Mouse (Mus musculus) midbrain, embryonic 14.5 days (tissue): ENCODE measurements around the gene Spaca7. TPM values are rescaled to one million over a fixed set of nuclear protein-coding genes. Genes with fewer than 3 reads are reported as not detected.

Experiments used
- ATAC-seq: fragments of 200-750 bp; cut with Nextera tagmentation; 2 replicates; pipeline ENCODE4 v1.8.0; 2017; ENCODE audit warnings: moderate number of reproducible peaks, moderate library complexity; ENCODE audit not compliant: low FRiP score, low TSS enrichment
- DNase-seq: peaks from one replicate; pipeline ENCODE4 v3.0.0-alpha.2; 2015
- H3K27ac ChIP-seq: fragments of 300-500 bp; sonication (generic); replicated peaks from 2 replicates; pipeline ENCODE4 v1.5.1; 2014; ENCODE audit warnings: mild to moderate bottlenecking, low read depth, low read length, moderate library complexity
- H3K27me3 ChIP-seq: fragments of 300-500 bp; sonication (generic); 2 replicates; pipeline ENCODE4 v1.6.1; 2014; ENCODE audit warnings: low read length, control low read depth, mixed read lengths; ENCODE audit not compliant: control insufficient read depth, insufficient read depth
- H3K36me3 ChIP-seq: fragments of 300-500 bp; sonication (generic); 2 replicates; pipeline ENCODE4 v1.6.1; 2014; ENCODE audit warnings: low read length, control low read depth; ENCODE audit not compliant: control insufficient read depth, insufficient read depth
- H3K4me1 ChIP-seq: fragments of 300-500 bp; sonication (generic); 2 replicates; pipeline ENCODE4 v1.6.1; 2014; ENCODE audit warnings: mild to moderate bottlenecking, antibody characterized with exemption, low read length, control low read depth; ENCODE audit not compliant: control insufficient read depth, insufficient read depth
- H3K4me2 ChIP-seq: fragments of 300-500 bp; sonication (generic); 2 replicates; pipeline ENCODE4 v1.6.1; 2014; ENCODE audit warnings: mild to moderate bottlenecking, low read length, moderate library complexity
- H3K4me3 ChIP-seq: fragments of 300-500 bp; sonication (generic); replicated peaks from 2 replicates; pipeline ENCODE4 v1.5.1; 2014; ENCODE audit warnings: low read depth, low read length
- H3K9ac ChIP-seq: fragments of 300-500 bp; sonication (generic); replicated peaks from 2 replicates; pipeline ENCODE4 v1.6.1; 2014; ENCODE audit warnings: mild to moderate bottlenecking, low read length, moderate library complexity
- H3K9me3 ChIP-seq: fragments of 300-500 bp; sonication (generic); 2 replicates; pipeline ENCODE4 v1.6.1; 2016; ENCODE audit warnings: low read length, control low read depth, mixed read lengths; ENCODE audit not compliant: control insufficient read depth
- WGBS: fragments of 180-500 bp; shearing (Covaris S2); extraction: QIAGEN DNeasy Blood & Tissue Kit; methylation state at CpG from one replicate; pipeline ENCODE4 v1.1.7; 2014; 5-methylcytosine and 5-hydroxymethylcytosine counted together
- polyA plus RNA-seq: library from polyadenylated mRNA; unstranded; fragments of >200 nt; fragmentation: Nextera tagmentation; extraction: Ambion mirVana; gene quantifications from 2 replicates; pipeline ENCODE4 v1.2.1, GENCODE M21; 2014

Gene Spaca7
- polyA plus RNA-seq, 1 experiment from 2014 or later: not detected

GRCm38 (mm10) chr8:12621550-12622222, 48.9 kb downstream of the Spaca7 start:
- ATAC-seq (no peak), DNase-seq (no peak)
- no peaks in the 10 kb centered on the region for H3K4me1 ChIP-seq
- H3K4me3 ChIP-seq: no peak overlapping the region
- H3K27ac ChIP-seq: no peak overlapping the region
- no peaks in the 10 kb centered on the region for H3K9me3 ChIP-seq
- H3K36me3 ChIP-seq: peaks cover 45% of the 10 kb centered on the region
- no peak overlapping the region for H3K9ac ChIP-seq
- WGBS: 89% methylated on average over 18 of the region's 18 CpGs
- H3K4me2 ChIP-seq: no peak overlapping the region
- no peaks in the 10 kb centered on the region for H3K27me3 ChIP-seq

DNA sequence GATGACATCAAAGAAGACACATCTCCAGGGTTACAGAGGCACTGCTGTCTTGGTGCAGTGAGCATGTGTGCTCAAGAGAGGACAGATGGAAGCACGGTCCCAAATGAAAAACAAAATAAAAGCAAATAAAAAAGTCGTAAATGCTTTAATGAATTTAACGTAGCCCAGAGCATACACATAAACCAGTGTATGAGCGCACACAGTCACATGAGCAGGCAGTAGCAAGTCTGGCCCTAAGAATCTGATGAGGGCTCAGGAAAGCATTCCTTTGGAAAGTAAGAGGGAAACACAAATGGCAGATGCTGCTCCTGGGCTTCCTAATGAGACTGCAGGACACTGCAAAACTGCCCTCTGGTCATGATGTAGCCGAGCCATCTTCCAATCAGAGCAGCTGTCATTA, 53.1 kb downstream of the Spaca7 start:
- DNase-seq (no peak), ATAC-seq (no peak)
- WGBS: 80% methylated on average over 5 of the region's 5 CpGs
- Histone ChIP-seq H3K9ac (no peak overlapping the region; the same call in 1 of the 2 replicates), H3K36me3 (peaks cover 48% of the 10 kb centered on the region), H3K27ac (peak overlapping the region; percentile 41; the same call in 1 of the 2 replicates), H3K4me3 (no peak overlapping the region), H3K4me1 (no peaks in the 10 kb centered on the region), H3K9me3 (no peaks in the 10 kb centered on the region), H3K4me2 (no peak overlapping the region), H3K27me3 (no peaks in the 10 kb centered on the region)

DNA sequence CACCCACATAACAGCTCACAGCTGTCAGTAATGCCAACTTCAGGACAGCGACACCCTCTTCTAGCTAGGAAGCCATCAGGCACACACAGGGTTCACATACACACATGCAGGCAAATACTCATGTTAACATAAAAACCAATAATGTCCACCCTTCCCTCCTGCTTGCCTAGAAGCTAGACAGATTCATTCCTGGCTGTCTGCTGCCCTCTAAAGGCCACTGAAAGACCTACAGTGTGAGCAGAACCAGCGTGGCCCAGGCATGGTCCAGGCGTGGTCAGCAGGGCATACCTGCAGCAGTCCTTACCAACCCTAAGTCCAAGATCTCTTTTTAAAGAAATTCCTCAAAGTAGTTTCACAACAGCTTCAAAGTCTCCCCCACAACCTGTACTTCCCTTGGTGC, 56.2 kb downstream of the Spaca7 start:
- 37% methylated on average over 3 of the region's 3 CpGs for WGBS
- peak; percentile 40; the same call in 1 of the 2 replicates for ATAC-seq
- peaks cover 50% of the 10 kb centered on the region for H3K36me3 ChIP-seq

DNA sequence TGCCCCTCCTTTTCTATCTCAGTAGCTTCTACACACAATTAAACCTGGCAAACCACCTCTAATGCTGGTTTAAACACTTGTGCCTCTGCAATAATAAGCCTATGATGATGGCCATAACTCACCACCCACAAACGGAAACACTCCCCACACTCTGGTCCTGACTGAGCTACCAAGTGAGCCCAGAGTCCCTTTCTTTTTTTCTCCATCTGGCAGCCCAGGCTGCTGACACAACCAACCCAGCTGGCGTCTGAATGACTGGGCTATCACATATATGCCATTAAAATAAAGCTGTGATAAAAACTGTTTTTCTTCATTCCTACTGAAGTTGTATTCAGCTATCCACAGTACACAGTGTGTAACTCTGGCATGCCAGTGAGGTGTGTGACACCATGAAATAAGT, 62.5 kb downstream of the Spaca7 start:
- no peak for ATAC-seq
- H3K9ac ChIP-seq: no peak overlapping the region
- no peaks in the 10 kb centered on the region for H3K4me1 ChIP-seq
- no peak for DNase-seq
- H3K9me3 ChIP-seq: no peaks in the 10 kb centered on the region
- H3K36me3 ChIP-seq: peaks cover 75% of the 10 kb centered on the region
- no peak overlapping the region for H3K4me3 ChIP-seq
- H3K27ac ChIP-seq: no peak overlapping the region
- no peaks in the 10 kb centered on the region for H3K27me3 ChIP-seq
- 86% methylated on average over 2 of the region's 2 CpGs for WGBS
- H3K4me2 ChIP-seq: no peak overlapping the region

More for the DNA sequence above, 56.2 kb downstream of the Spaca7 start:
- no peaks in the 10 kb centered on the region for H3K9me3 ChIP-seq
- H3K9ac ChIP-seq: no peak overlapping the region
- no peak overlapping the region for H3K27ac ChIP-seq
- DNase-seq: peak; percentile 85
- no peak overlapping the region for H3K4me2 ChIP-seq
- H3K4me3 ChIP-seq: no peak overlapping the region
- H3K27me3 ChIP-seq: no peaks in the 10 kb centered on the region
- H3K4me1 ChIP-seq: no peaks in the 10 kb centered on the region

GRCm38 (mm10) chr8:12638446-12638845, 65.6 kb downstream of the Spaca7 start:
- Histone ChIP-seq H3K4me1 (no peaks in the 10 kb centered on the region), H3K4me3 (no peak overlapping the region), H3K36me3 (peaks cover 68% of the 10 kb centered on the region), H3K9ac (no peak overlapping the region), H3K27me3 (no peaks in the 10 kb centered on the region), H3K9me3 (no peaks in the 10 kb centered on the region), H3K4me2 (no peak overlapping the region), H3K27ac (no peak overlapping the region)
- 95% methylated on average over 11 of the region's 11 CpGs for WGBS
- no peak for DNase-seq
- no peak for ATAC-seq

- no peak for ATAC-seq
- Histone ChIP-seq H3K27ac (no peak overlapping the region), H3K9me3 (no peaks in the 10 kb centered on the region), H3K9ac (no peak overlapping the region), H3K4me2 (no peak overlapping the region), H3K27me3 (no peaks in the 10 kb centered on the region), H3K4me1 (no peaks in the 10 kb centered on the region), H3K36me3 (peaks cover 67% of the 10 kb centered on the region), H3K4me3 (no peak overlapping the region)
- DNase-seq: no peak
- WGBS: 96% methylated on average over 6 of the region's 6 CpGs
These were observed 68.7 kb downstream of the Spaca7 start for GRCm38 (mm10) chr8:12641527-12641926.

- Histone ChIP-seq H3K9ac (no peak overlapping the region), H3K27me3 (no peaks in the 10 kb centered on the region), H3K4me2 (no peak overlapping the region), H3K27ac (no peak overlapping the region), H3K36me3 (peaks cover 60% of the 10 kb centered on the region), H3K9me3 (no peaks in the 10 kb centered on the region), H3K4me1 (no peaks in the 10 kb centered on the region), H3K4me3 (no peak overlapping the region)
- DNase-seq (no peak), ATAC-seq (no peak)
- WGBS: 93% methylated on average over 8 of the region's 8 CpGs
These were observed 71.5 kb downstream of the Spaca7 start for GRCm38 (mm10) chr8:12644341-12644740.

DNA sequence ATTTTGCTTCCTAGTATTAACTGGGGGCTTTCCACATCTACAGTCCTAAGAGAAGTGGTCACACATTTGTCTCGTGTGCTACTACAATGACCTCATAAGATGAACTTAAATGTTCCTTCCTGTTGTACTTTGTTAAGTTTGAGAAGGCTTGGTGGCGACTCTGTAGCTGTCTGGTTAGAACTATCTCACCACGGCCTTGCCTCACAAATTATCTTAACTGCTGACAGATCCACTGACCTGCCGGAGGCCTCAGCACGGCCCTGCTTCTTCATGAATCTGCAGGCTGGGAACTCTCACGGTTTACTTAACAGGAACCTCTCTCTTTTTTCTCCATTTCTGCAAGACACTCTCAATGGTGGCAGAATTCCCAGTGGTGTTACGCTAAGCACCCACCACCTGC, 72.1 kb downstream of the Spaca7 start:
- Histone ChIP-seq H3K36me3 (peaks cover 60% of the 10 kb centered on the region), H3K4me1 (no peaks in the 10 kb centered on the region), H3K4me2 (no peak overlapping the region), H3K4me3 (no peak overlapping the region), H3K9ac (no peak overlapping the region), H3K27ac (no peak overlapping the region), H3K27me3 (no peaks in the 10 kb centered on the region), H3K9me3 (no peaks in the 10 kb centered on the region)
- no peak for ATAC-seq
- WGBS: 86% methylated on average over 7 of the region's 7 CpGs
- no peak for DNase-seq

GRCm38 (mm10) chr8:12646536-12646935, 73.7 kb downstream of the Spaca7 start:
- WGBS: 59% methylated on average over 4 of the region's 4 CpGs
- Histone ChIP-seq H3K4me1 (no peaks in the 10 kb centered on the region), H3K27ac (no peak overlapping the region), H3K27me3 (no peaks in the 10 kb centered on the region), H3K9me3 (no peaks in the 10 kb centered on the region), H3K4me2 (no peak overlapping the region), H3K4me3 (no peak overlapping the region), H3K36me3 (peaks cover 61% of the 10 kb centered on the region), H3K9ac (no peak overlapping the region)
- ATAC-seq: no peak
- no peak for DNase-seq
